Mouse (Mus musculus) lung, postnatal 0 days (tissue): Measurements from ENCODE around the gene Ugt2a1.
"Not testable (repeated sequence)": the region's sequence is repeated elsewhere in the genome, so short reads cannot be mapped to it uniquely, and the experiment has no call there.

Source experiments
- CTCF ChIP-seq: IDR thresholded peaks from 2 replicates; pipeline ENCODE4 v1.5.1; 2016; ENCODE audit warnings: antibody characterized with exemption, mild to moderate bottlenecking
- EP300 ChIP-seq: IDR thresholded peaks from 2 replicates; pipeline ENCODE4 v1.6.1; 2016; ENCODE audit warnings: antibody characterized with exemption, mild to moderate bottlenecking, control low read depth

DNA sequence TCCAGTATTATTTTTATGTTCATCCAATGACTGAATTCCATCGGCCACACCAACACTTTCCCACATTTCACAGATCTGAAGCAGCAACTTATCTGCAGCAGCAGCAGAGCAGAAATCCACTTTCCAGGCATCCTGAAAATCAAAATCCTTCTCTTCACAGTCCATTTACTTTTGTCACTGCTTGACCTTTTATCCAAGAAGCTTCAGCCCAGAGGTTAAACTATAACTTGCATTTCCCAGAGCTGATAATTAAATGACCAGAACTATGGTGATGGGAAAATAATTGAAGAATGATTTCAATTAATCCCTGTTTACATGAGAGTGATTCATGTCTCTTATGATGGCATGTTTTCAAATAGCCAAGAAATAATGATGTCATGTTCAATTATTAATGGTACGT lies 66.6 kb downstream of the Ugt2a1 start, which contains the start of gene Ugt2b38:
- not testable (repeated sequence) for TF ChIP-seq CTCF, EP300
